8 mouse cellular contexts compared by ENCODE assay signal in genomic region chr7:101968751-101969150, GRCm38 (mm10). TPM values are rescaled to one million over a fixed set of nuclear protein-coding genes. Genes with fewer than 3 reads are reported as not detected.
DNase-seq lines count a peak whose midpoint lies in the region; ATAC-seq and TF ChIP-seq lines count a peak whose summit lies in the region.

No protein-coding gene starts in this region.

- no peak for ATAC-seq in lung, embryonic 14.5 days (ENCODE audit: insufficient read depth)
- ATAC-seq in forebrain, embryonic 13.5 days: no peak
- ATAC-seq in intestine, postnatal 0 days: no peak
- ATAC-seq in neural tube, embryonic 14.5 days (ENCODE audit: low read depth): no peak

- 52% methylated on average over 2 of the region's 2 CpGs for WGBS in lung, embryonic 14.5 days
- WGBS in forebrain, embryonic 13.5 days: 65% methylated on average over 2 of the region's 2 CpGs
- WGBS in intestine, postnatal 0 days: 60% methylated on average over 2 of the region's 2 CpGs
- WGBS in neural tube, embryonic 14.5 days: 66% methylated on average over 2 of the region's 2 CpGs

- intact Hi-C loops in gastrocnemius, postnatal 36 days (cut with DNase I): no loop called here

- TF ChIP-seq CTCF in lung, embryonic 14.5 days (IDR thresholded peaks at IDR 0.05; ENCODE audit: low read depth): no peak
- TF ChIP-seq CTCF in intestine, postnatal 0 days (IDR thresholded peaks at IDR 0.05; ENCODE audit: low read depth): no peak

- H3K4me3 ChIP-seq in lung, embryonic 14.5 days (ENCODE audit: low read depth, low read length): no peak overlapping the region
- H3K4me3 ChIP-seq in forebrain, embryonic 13.5 days: 0 out of 2 replicates have a peak overlapping the region, but pooled peaks have one; percentile 70
- no peak overlapping the region for H3K4me3 ChIP-seq in intestine, postnatal 0 days (ENCODE audit: low read depth, low read length)
- H3K4me3 ChIP-seq in neural tube, embryonic 14.5 days (ENCODE audit: low read depth, low read length): 0 out of 2 replicates have a peak overlapping the region, but pooled peaks have one; percentile 74

- peak overlapping the region; percentile 69 for H3K4me2 ChIP-seq in lung, embryonic 14.5 days
- peak overlapping the region; percentile 75 for H3K4me2 ChIP-seq in forebrain, embryonic 13.5 days
- H3K4me2 ChIP-seq in intestine, postnatal 0 days (replicated peaks; ENCODE audit: low read depth): peak overlapping the region; percentile 88; the same call in 1 of the 2 replicates
- H3K4me2 ChIP-seq in neural tube, embryonic 14.5 days (ENCODE audit: low read depth, low read length): peak overlapping the region; percentile 75

- H3K9ac ChIP-seq in lung, embryonic 14.5 days: 0 out of 2 replicates have a peak overlapping the region, but pooled peaks have one; percentile 11
- H3K9ac ChIP-seq in forebrain, embryonic 13.5 days: peak overlapping the region; percentile 49
- no peak overlapping the region for H3K9ac ChIP-seq in intestine, postnatal 0 days (ENCODE audit: low read depth, low read length)
- 0 out of 2 replicates have a peak overlapping the region, but pooled peaks have one; percentile 9 for H3K9ac ChIP-seq in neural tube, embryonic 14.5 days (replicated peaks; ENCODE audit: low read depth, low read length)

- H3K27ac ChIP-seq in lung, embryonic 14.5 days (ENCODE audit: low read depth): peak overlapping the region; percentile 100
- peak overlapping the region; percentile 100 for H3K27ac ChIP-seq in forebrain, embryonic 13.5 days
- H3K27ac ChIP-seq in intestine, postnatal 0 days (ENCODE audit: low read depth, low read length): no peak overlapping the region
- peak overlapping the region; percentile 99 for H3K27ac ChIP-seq in neural tube, embryonic 14.5 days (ENCODE audit: low read depth, low read length)

- peaks cover 25% of the 10 kb centered on the region for H3K4me1 ChIP-seq in lung, embryonic 14.5 days (ENCODE audit: insufficient read depth)
- H3K4me1 ChIP-seq in forebrain, embryonic 13.5 days: peaks cover 57% of the 10 kb centered on the region
- peaks cover 13% of the 10 kb centered on the region for H3K4me1 ChIP-seq in intestine, postnatal 0 days (replicated peaks; ENCODE audit: control insufficient read depth, insufficient read depth, low read length)
- H3K4me1 ChIP-seq in neural tube, embryonic 14.5 days (ENCODE audit: control insufficient read depth, insufficient read depth, low read length): peaks cover 18% of the 10 kb centered on the region

- H3K27me3 ChIP-seq in lung, embryonic 14.5 days (ENCODE audit: insufficient read depth, low read length): no peaks in the 10 kb centered on the region
- H3K27me3 ChIP-seq in forebrain, embryonic 13.5 days: no peaks in the 10 kb centered on the region
- H3K27me3 ChIP-seq in intestine, postnatal 0 days (replicated peaks; ENCODE audit: control insufficient read depth, insufficient read depth, low read length): no peaks in the 10 kb centered on the region
- no peaks in the 10 kb centered on the region for H3K27me3 ChIP-seq in neural tube, embryonic 14.5 days (ENCODE audit: control insufficient read depth, insufficient read depth, low read length)

- no peaks in the 10 kb centered on the region for H3K9me3 ChIP-seq in lung, embryonic 14.5 days (ENCODE audit: low read depth, low read length)
- no peaks in the 10 kb centered on the region for H3K9me3 ChIP-seq in forebrain, embryonic 13.5 days (replicated peaks)
- H3K9me3 ChIP-seq in intestine, postnatal 0 days (ENCODE audit: control insufficient read depth): no peaks in the 10 kb centered on the region
- no peaks in the 10 kb centered on the region for H3K9me3 ChIP-seq in neural tube, embryonic 14.5 days (ENCODE audit: control insufficient read depth, low read length)

- DNase-seq in lung, embryonic 14.5 days: no peak
- no peak for DNase-seq in lung, postnatal 4 days
- DNase-seq in right cerebral cortex, adult 18-20 months: no peak
- no peak for DNase-seq in c-Kit-positive CD71-positive TER-119-positive erythroid progenitor cells, embryonic 14.5 days (ENCODE audit: low spot score)
- no peak for DNase-seq in gastrocnemius, postnatal 36 days

- H3K36me3 ChIP-seq in lung, embryonic 14.5 days (ENCODE audit: insufficient read depth): no peaks in the 10 kb centered on the region
- no peaks in the 10 kb centered on the region for H3K36me3 ChIP-seq in forebrain, embryonic 13.5 days (ENCODE audit: poor library complexity, severe bottlenecking)
- no peaks in the 10 kb centered on the region for H3K36me3 ChIP-seq in intestine, postnatal 0 days (ENCODE audit: control insufficient read depth, insufficient read depth)
- no peaks in the 10 kb centered on the region for H3K36me3 ChIP-seq in neural tube, embryonic 14.5 days (ENCODE audit: control insufficient read depth, insufficient read depth, low read length)

RNA-seq across cellular contexts. Expression of gene Numa1, which starts 34.8 kb away (rescaled TPM):
- polyA plus RNA-seq in lung, embryonic 14.5 days (2014; fragmentation: Nextera tagmentation; extraction: Ambion mirVana): 109 TPM in 2 replicates
- polyA plus RNA-seq in forebrain, embryonic 13.5 days (2015; fragmentation: Nextera tagmentation; extraction: Ambion mirVana): 66.2 and 71.7 TPM in 2 replicates
- polyA plus RNA-seq in intestine, postnatal 0 days (2015; fragmentation: Nextera tagmentation; extraction: Ambion mirVana): 17.0 and 19.2 TPM in 2 replicates
- 52.4 and 54.0 TPM in 2 replicates for polyA plus RNA-seq in neural tube, embryonic 14.5 days (2014; fragmentation: Nextera tagmentation; extraction: Ambion mirVana)
- 10 to 100 TPM; 43.4 to 48.3 TPM for total RNA-seq in gastrocnemius, postnatal 36 days (2021)

RNA-seq across cellular contexts. Expression of gene Lrrc51, which starts 35.1 kb away (rescaled TPM):
- polyA plus RNA-seq in lung, embryonic 14.5 days (2014; fragmentation: Nextera tagmentation; extraction: Ambion mirVana): 7.7 and 8.3 TPM in 2 replicates
- polyA plus RNA-seq in forebrain, embryonic 13.5 days (2015; fragmentation: Nextera tagmentation; extraction: Ambion mirVana): 8.0 and 11.7 TPM in 2 replicates
- 3.1 and 3.6 TPM in 2 replicates for polyA plus RNA-seq in intestine, postnatal 0 days (2015; fragmentation: Nextera tagmentation; extraction: Ambion mirVana)
- 7.2 and 8.3 TPM in 2 replicates for polyA plus RNA-seq in neural tube, embryonic 14.5 days (2014; fragmentation: Nextera tagmentation; extraction: Ambion mirVana)
- 1 to 10 TPM; 2.9 to 3.2 TPM for total RNA-seq in gastrocnemius, postnatal 36 days (2021)

RNA-seq across cellular contexts. Expression of gene Il18bp, which starts 49.7 kb away (rescaled TPM):
- polyA plus RNA-seq in lung, embryonic 14.5 days (2014; fragmentation: Nextera tagmentation; extraction: Ambion mirVana): 2.2 and 2.6 TPM in 2 replicates
- 4.5 and 4.6 TPM in 2 replicates for polyA plus RNA-seq in forebrain, embryonic 13.5 days (2015; fragmentation: Nextera tagmentation; extraction: Ambion mirVana)
- 5.2 and 5.8 TPM in 2 replicates for polyA plus RNA-seq in intestine, postnatal 0 days (2015; fragmentation: Nextera tagmentation; extraction: Ambion mirVana)
- 3.5 and 4.7 TPM in 2 replicates for polyA plus RNA-seq in neural tube, embryonic 14.5 days (2014; fragmentation: Nextera tagmentation; extraction: Ambion mirVana)
- 1 to 10 TPM; 1.3 to 2.4 TPM for total RNA-seq in gastrocnemius, postnatal 36 days (2021)

Comparison
In these comparisons a context has a peak if more than half of its experiments do, and no peak if none do; other contexts are left out.
1. H3K4me3 ChIP-seq: peak in forebrain, embryonic 13.5 days (single experiment) and neural tube, embryonic 14.5 days (single experiment); none in lung, embryonic 14.5 days (single experiment) and intestine, postnatal 0 days (single experiment).
2. Peak in every context shown above with its lines, with median percentiles within 50 percentile points of each other: H3K4me2 ChIP-seq.